Mouse (Mus musculus) hindbrain, embryonic 11.5 days (tissue): ENCODE results near the gene Prss21. TPM values are rescaled to one million over a fixed set of nuclear protein-coding genes. Genes with fewer than 3 reads are reported as not detected.

Experiments
- ATAC-seq: fragments of 200-750 bp; cut with Nextera tagmentation; 2 replicates; pipeline ENCODE4 v1.8.0; 2017; ENCODE audit warnings: mild to moderate bottlenecking, moderate TSS enrichment, moderate library complexity; ENCODE audit not compliant: low FRiP score
- DNase-seq: peaks from one replicate; pipeline ENCODE4 v3.0.0-alpha.2; 2015; ENCODE audit warnings: low spot score
- H3K27ac ChIP-seq: fragments of 300-500 bp; sonication (generic); 2 replicates; pipeline ENCODE4 v1.5.1; 2014; ENCODE audit warnings: mild to moderate bottlenecking, low read depth, low read length
- H3K27me3 ChIP-seq: fragments of 300-500 bp; sonication (generic); 2 replicates; pipeline ENCODE4 v1.6.1; 2014; ENCODE audit warnings: mild to moderate bottlenecking, low read length, moderate library complexity, mixed read lengths; ENCODE audit not compliant: control insufficient read depth, insufficient read depth
- H3K36me3 ChIP-seq: fragments of 300-500 bp; sonication (generic); 2 replicates; pipeline ENCODE4 v1.6.1; 2014; ENCODE audit warnings: mild to moderate bottlenecking, low read length, moderate library complexity, mixed read lengths; ENCODE audit not compliant: control insufficient read depth, insufficient read depth
- H3K4me1 ChIP-seq: fragments of 300-500 bp; sonication (generic); replicated peaks from 2 replicates; pipeline ENCODE4 v1.6.1; 2014; ENCODE audit warnings: low read length, mixed read lengths; ENCODE audit not compliant: control insufficient read depth, insufficient read depth
- H3K4me2 ChIP-seq: fragments of 300-500 bp; sonication (generic); replicated peaks from 2 replicates; pipeline ENCODE4 v1.6.1; 2014; ENCODE audit warnings: mild to moderate bottlenecking, low read depth, low read length
- H3K4me3 ChIP-seq: fragments of 300-500 bp; sonication (generic); 2 replicates; pipeline ENCODE4 v1.5.1; 2014; ENCODE audit warnings: low read depth, low read length
- H3K9ac ChIP-seq: fragments of 300-500 bp; sonication (generic); 2 replicates; pipeline ENCODE4 v1.6.1; 2014; ENCODE audit warnings: low read depth, low read length
- H3K9me3 ChIP-seq: fragments of 300-500 bp; sonication (generic); 2 replicates; pipeline ENCODE4 v1.6.1; 2016; ENCODE audit warnings: low read length; ENCODE audit not compliant: control insufficient read depth
- WGBS: fragments of 180-500 bp; shearing (Covaris S2); extraction: QIAGEN DNeasy Blood & Tissue Kit; methylation state at CpG from one replicate; pipeline ENCODE4 v1.1.7; 2014; 5-methylcytosine and 5-hydroxymethylcytosine counted together
- polyA plus RNA-seq: library from polyadenylated mRNA; unstranded; fragments of >200 nt; fragmentation: Nextera tagmentation; extraction: Ambion mirVana; gene quantifications from 2 replicates; pipeline ENCODE4 v1.2.1, GENCODE M21; 2014

Prss21 gene
- polyA plus RNA-seq, 1 experiment from 2014 or later: not detected

GRCm38 (mm10) chr17:23853292-23853691 lies 14.6 kb upstream of the Prss21 start:
- 31% methylated on average over 5 of the region's 5 CpGs for WGBS
- H3K9ac ChIP-seq: no peak overlapping the region
- peak; percentile 72 for DNase-seq
- ATAC-seq: no peak
- H3K4me3 ChIP-seq: no peak overlapping the region
- H3K4me2 ChIP-seq: no peak overlapping the region
- no peaks in the 10 kb centered on the region for H3K36me3 ChIP-seq
- H3K27ac ChIP-seq: no peak overlapping the region
- no peaks in the 10 kb centered on the region for H3K27me3 ChIP-seq
- no peaks in the 10 kb centered on the region for H3K4me1 ChIP-seq
- no peaks in the 10 kb centered on the region for H3K9me3 ChIP-seq

GRCm38 (mm10) chr17:23854229-23854765 lies 13.6 kb upstream of the Prss21 start:
- Histone ChIP-seq H3K4me2 (no peak overlapping the region), H3K4me3 (no peak overlapping the region)
- no peak for ATAC-seq

GRCm38 (mm10) chr17:23857193-23857592 lies 10.7 kb upstream of the Prss21 start:
- 86% methylated on average over 6 of the region's 6 CpGs for WGBS

More at GRCm38 (mm10) chr17:23854229-23854765, 13.6 kb upstream of the Prss21 start:
- Histone ChIP-seq H3K36me3 (no peaks in the 10 kb centered on the region), H3K27ac (no peak overlapping the region), H3K9ac (no peak overlapping the region), H3K4me1 (no peaks in the 10 kb centered on the region), H3K27me3 (no peaks in the 10 kb centered on the region), H3K9me3 (no peaks in the 10 kb centered on the region)
- DNase-seq: no peak
- WGBS: 84% methylated on average over 10 of the region's 10 CpGs

GRCm38 (mm10) chr17:23857913-23858312 lies 9.9 kb upstream of the Prss21 start:
- H3K4me1 ChIP-seq: no peaks in the 10 kb centered on the region
- H3K9me3 ChIP-seq: no peaks in the 10 kb centered on the region
- DNase-seq (no peak), ATAC-seq (no peak)
- no peak overlapping the region for H3K4me3 ChIP-seq
- WGBS: 78% methylated on average over 2 of the region's 2 CpGs
- H3K27ac ChIP-seq: no peak overlapping the region
- no peak overlapping the region for H3K4me2 ChIP-seq
- H3K27me3 ChIP-seq: no peaks in the 10 kb centered on the region
- no peaks in the 10 kb centered on the region for H3K36me3 ChIP-seq
- H3K9ac ChIP-seq: no peak overlapping the region

More at GRCm38 (mm10) chr17:23857193-23857592, 10.7 kb upstream of the Prss21 start:
- ATAC-seq (no peak), DNase-seq (no peak)
- no peak overlapping the region for H3K27ac ChIP-seq
- no peak overlapping the region for H3K4me2 ChIP-seq
- no peaks in the 10 kb centered on the region for H3K27me3 ChIP-seq
- no peaks in the 10 kb centered on the region for H3K9me3 ChIP-seq
- H3K4me3 ChIP-seq: no peak overlapping the region
- H3K36me3 ChIP-seq: no peaks in the 10 kb centered on the region
- no peaks in the 10 kb centered on the region for H3K4me1 ChIP-seq
- H3K9ac ChIP-seq: no peak overlapping the region

GRCm38 (mm10) chr17:23862926-23863325 lies 4.9 kb upstream of the Prss21 start:
- Histone ChIP-seq H3K27ac (no peak overlapping the region), H3K4me1 (no peaks in the 10 kb centered on the region), H3K9ac (no peak overlapping the region), H3K4me3 (no peak overlapping the region), H3K9me3 (no peaks in the 10 kb centered on the region), H3K4me2 (no peak overlapping the region), H3K36me3 (no peaks in the 10 kb centered on the region), H3K27me3 (no peaks in the 10 kb centered on the region)
- ATAC-seq (no peak), DNase-seq (no peak)
- WGBS: 85% methylated on average over 4 of the region's 4 CpGs

- no peak for ATAC-seq
- H3K4me2 ChIP-seq: no peak overlapping the region
- no peaks in the 10 kb centered on the region for H3K9me3 ChIP-seq
- no peak overlapping the region for H3K27ac ChIP-seq
- no peak for DNase-seq
- WGBS: 92% methylated on average over 11 of the region's 11 CpGs
- no peaks in the 10 kb centered on the region for H3K36me3 ChIP-seq
- no peak overlapping the region for H3K4me3 ChIP-seq
- no peaks in the 10 kb centered on the region for H3K4me1 ChIP-seq
- no peaks in the 10 kb centered on the region for H3K27me3 ChIP-seq
- H3K9ac ChIP-seq: no peak overlapping the region
Measured at GRCm38 (mm10) chr17:23868513-23868912, 657 bp downstream of the Prss21 start.

- no peaks in the 10 kb centered on the region for H3K9me3 ChIP-seq
- H3K36me3 ChIP-seq: no peaks in the 10 kb centered on the region
- H3K9ac ChIP-seq: no peak overlapping the region
- peak; percentile 69 for DNase-seq
- peak; percentile 45; the same call in 1 of the 2 replicates for ATAC-seq
- H3K4me1 ChIP-seq: no peaks in the 10 kb centered on the region
- no peak overlapping the region for H3K27ac ChIP-seq
- no peak overlapping the region for H3K4me2 ChIP-seq
- WGBS: 56% methylated on average over 8 of the region's 8 CpGs
- no peaks in the 10 kb centered on the region for H3K27me3 ChIP-seq
- H3K4me3 ChIP-seq: no peak overlapping the region
Measured at GRCm38 (mm10) chr17:23873884-23874856, 6.3 kb downstream of the Prss21 start.

- Histone ChIP-seq H3K4me2 (no peak overlapping the region), H3K4me3 (no peak overlapping the region), H3K4me1 (no peaks in the 10 kb centered on the region), H3K36me3 (no peaks in the 10 kb centered on the region), H3K9ac (no peak overlapping the region), H3K27ac (no peak overlapping the region), H3K27me3 (no peaks in the 10 kb centered on the region), H3K9me3 (no peaks in the 10 kb centered on the region)
- DNase-seq (no peak), ATAC-seq (no peak)
- WGBS: 71% methylated on average over 3 of the region's 3 CpGs
Measured at GRCm38 (mm10) chr17:23876741-23877140, 8.9 kb downstream of the Prss21 start.
